Mouse (Mus musculus): Measurements from ENCODE around the gene Fam181b.

DNA sequence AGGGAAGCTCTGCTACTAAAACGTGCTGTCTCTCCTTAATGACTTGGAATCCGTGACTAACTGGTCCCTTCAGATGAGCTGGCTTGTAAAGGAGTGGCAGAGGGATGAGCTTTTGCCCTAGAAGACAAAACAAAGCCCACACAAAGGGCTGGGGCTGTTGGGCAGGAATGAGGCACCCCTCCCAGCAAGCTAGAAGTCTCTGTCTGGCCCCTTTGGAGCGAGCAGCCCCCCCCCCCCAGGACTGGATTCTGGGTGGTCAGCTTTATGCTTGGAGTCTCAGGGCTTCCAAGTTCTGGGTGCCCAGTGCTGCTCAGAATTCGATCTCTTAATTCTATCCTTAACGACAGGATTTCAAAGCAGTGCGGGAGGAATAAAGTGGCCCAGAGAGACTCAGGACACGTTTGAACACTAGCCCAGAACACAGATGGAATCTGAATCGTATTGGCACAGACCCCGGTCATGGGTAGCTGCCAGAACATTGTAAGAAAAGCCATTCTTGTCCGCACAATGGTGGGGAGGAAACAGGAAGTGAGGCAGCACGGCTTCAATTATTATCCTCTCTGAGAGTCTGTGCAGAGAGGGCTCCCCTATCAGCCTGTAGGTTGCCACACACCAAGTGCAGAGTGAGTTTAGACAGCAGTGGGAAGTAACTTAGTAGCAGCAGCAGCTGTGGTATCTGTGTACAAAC lies 13.8 kb downstream of the Fam181b start:
- TF ChIP-seq POLR2A (IDR thresholded peaks at IDR 0.05; ENCODE audit: borderline replicate concordance, extremely low read depth, low read depth, low read length): no peak
- no peak for TF ChIP-seq CTCF (IDR thresholded peaks at IDR 0.05; ENCODE audit: insufficient read depth, low read length)

Data from lung, adult 2 months (tissue).